Mouse (Mus musculus) ES-E14 (cell line): ENCODE results near the gene Hspb9.

Source experiments
- HCFC1 ChIP-seq: IDR thresholded peaks from 2 replicates; pipeline ENCODE4 v1.6.1; 2012; ENCODE audit warnings: low read length, inconsistent platforms, borderline replicate concordance; ENCODE audit not compliant: insufficient read depth
- MAFK ChIP-seq: IDR thresholded peaks from 2 replicates; pipeline ENCODE4 v1.6.1; 2014; ENCODE audit warnings: mild to moderate bottlenecking, low read depth, low read length, inconsistent platforms; ENCODE audit not compliant: insufficient read depth
- ZNF384 ChIP-seq: IDR thresholded peaks from 2 replicates; pipeline ENCODE4 v1.6.1; 2012; ENCODE audit warnings: low read depth, low read length, inconsistent platforms

- TF ChIP-seq ZNF384: no peak
- no peak for TF ChIP-seq MAFK
- TF ChIP-seq HCFC1: no peak
Observed at GRCm38 (mm10) chr11:100702906-100703305, 10.7 kb upstream of the Hspb9 start.
